In genomic region chr11:120065291-120065690, GRCm38 (mm10) we compare ENCODE assay signal across 9 mouse cellular contexts. TPM values are rescaled to one million over a fixed set of nuclear protein-coding genes. Genes with fewer than 3 reads are reported as not detected.
DNase-seq lines count a peak whose midpoint lies in the region; ATAC-seq and TF ChIP-seq lines count a peak whose summit lies in the region.
"Had no signal": no experiment of that assay in that cellular context is flagged by ENCODE, and none has a peak within 500 bp of the region (broad histone marks: within the 10 kb centered on the region; RNA-seq: fewer than 3 reads in every experiment).

No protein-coding gene starts in this region.

- ATAC-seq in common myeloid progenitor, adult 5-6 weeks (replicated peaks; ENCODE audit: low read depth, poor library complexity, severe bottlenecking), result peak; percentile 44
- peak; percentile 30; the same call in 1 of the 2 replicates for ATAC-seq in heart, embryonic 16.5 days (replicated peaks; ENCODE audit: extremely low read depth, insufficient read depth, low FRiP score)
- no peak for ATAC-seq in limb, embryonic 13.5 days (ENCODE audit: low FRiP score, low read depth)
- ATAC-seq in midbrain, postnatal 0 days (ENCODE audit: low FRiP score), result 0 out of 2 replicates have a peak, but pooled peaks have one; percentile 11

- H3K36me3 ChIP-seq in heart, embryonic 16.5 days (ENCODE audit: control insufficient read depth, insufficient read depth), result peaks cover 6% of the 10 kb centered on the region
- peaks cover 72% of the 10 kb centered on the region for H3K36me3 ChIP-seq in limb, embryonic 13.5 days
- H3K36me3 ChIP-seq in midbrain, postnatal 0 days (ENCODE audit: insufficient read depth, low read length), result peaks cover 55% of the 10 kb centered on the region

- DNase-seq in layer of hippocampus, postnatal 10 days (ENCODE audit: low spot score in 2 of 2), result peak; percentile 68 to 76
- DNase-seq in layer of hippocampus, adult 8-10 months (ENCODE audit: low spot score in 2 of 2), result no peak
- peak; percentile 25 for DNase-seq in Muller cell, postnatal 12 days (ENCODE audit: inconsistent ontology term)
- DNase-seq in midbrain, postnatal 0 days (ENCODE audit: low spot score), result no peak
- DNase-seq in thymus, postnatal 25 days, result peak; percentile 63

- no peak overlapping the region for H3K27ac ChIP-seq in heart, embryonic 16.5 days (ENCODE audit: low read length)
- peak overlapping the region; percentile 3; the same call in 1 of the 2 replicates for H3K27ac ChIP-seq in limb, embryonic 13.5 days
- no peak overlapping the region for H3K27ac ChIP-seq in midbrain, postnatal 0 days (ENCODE audit: low read depth, low read length)
- H3K27ac ChIP-seq: embryonic facial prominence, embryonic 15.5 days had no signal

- H3K4me2 ChIP-seq in heart, embryonic 16.5 days (ENCODE audit: low read depth, low read length), result peak overlapping the region; percentile 29; the same call in 1 of the 2 replicates
- no peak overlapping the region for H3K4me2 ChIP-seq in limb, embryonic 13.5 days (replicated peaks)
- H3K4me2 ChIP-seq in midbrain, postnatal 0 days (ENCODE audit: low read depth, low read length, poor library complexity, severe bottlenecking), result no peak overlapping the region
- H3K4me2 ChIP-seq: embryonic facial prominence, embryonic 15.5 days had no signal

- no peaks in the 10 kb centered on the region for H3K9me3 ChIP-seq in heart, embryonic 16.5 days (replicated peaks; ENCODE audit: control insufficient read depth, low read length)
- H3K9me3 ChIP-seq in limb, embryonic 13.5 days, result no peaks in the 10 kb centered on the region
- no peaks in the 10 kb centered on the region for H3K9me3 ChIP-seq in midbrain, postnatal 0 days (ENCODE audit: low read length)
- H3K9me3 ChIP-seq: embryonic facial prominence, embryonic 15.5 days had no signal

- no peak overlapping the region for H3K9ac ChIP-seq in heart, embryonic 16.5 days (ENCODE audit: low read length)
- H3K9ac ChIP-seq in limb, embryonic 13.5 days, result no peak overlapping the region
- H3K9ac ChIP-seq in midbrain, postnatal 0 days (replicated peaks; ENCODE audit: low read length, poor library complexity, severe bottlenecking), result no peak overlapping the region
- H3K9ac ChIP-seq: embryonic facial prominence, embryonic 15.5 days had no signal

- 30% methylated on average over 10 of the region's 10 CpGs for WGBS in heart, embryonic 16.5 days
- 31% methylated on average over 10 of the region's 10 CpGs for WGBS in limb, embryonic 13.5 days
- 40% methylated on average over 10 of the region's 10 CpGs for WGBS in midbrain, postnatal 0 days

- peak; percentile 77 for TF ChIP-seq CTCF in midbrain, postnatal 0 days (IDR thresholded peaks at IDR 0.05)

- no peaks in the 10 kb centered on the region for H3K27me3 ChIP-seq in heart, embryonic 16.5 days (ENCODE audit: control insufficient read depth, insufficient read depth, low read length)
- no peaks in the 10 kb centered on the region for H3K27me3 ChIP-seq in limb, embryonic 13.5 days
- no peaks in the 10 kb centered on the region for H3K27me3 ChIP-seq in midbrain, postnatal 0 days (ENCODE audit: insufficient read depth, low read length)
- H3K27me3 ChIP-seq: embryonic facial prominence, embryonic 15.5 days had no signal

- no peak overlapping the region for H3K4me3 ChIP-seq in heart, embryonic 16.5 days (ENCODE audit: low read length)
- no peak overlapping the region for H3K4me3 ChIP-seq in limb, embryonic 13.5 days
- no peak overlapping the region for H3K4me3 ChIP-seq in midbrain, postnatal 0 days (ENCODE audit: low read depth, low read length)
- H3K4me3 ChIP-seq: embryonic facial prominence, embryonic 15.5 days had no signal

- H3K4me1 ChIP-seq in heart, embryonic 16.5 days (ENCODE audit: control insufficient read depth, insufficient read depth, low read length), result no peaks in the 10 kb centered on the region
- H3K4me1 ChIP-seq in limb, embryonic 13.5 days, result no peaks in the 10 kb centered on the region
- no peaks in the 10 kb centered on the region for H3K4me1 ChIP-seq in midbrain, postnatal 0 days (ENCODE audit: insufficient read depth, low read length)

RNA-seq across cellular contexts. Expression of gene Aatk, which starts 18.3 kb away (rescaled TPM):
- 100 to 1,000 TPM; 136 to 148 TPM for total RNA-seq in layer of hippocampus, postnatal 10 days (2021)
- 100 to 1,000 TPM; 217 to 247 (median 224) TPM for total RNA-seq in layer of hippocampus, adult 8-10 months (2022)
- 1.2 and 2.6 TPM in 2 replicates for total RNA-seq in common myeloid progenitor, adult 5-6 weeks (2017)
- polyA plus RNA-seq in heart, embryonic 16.5 days (2015; fragmentation: Nextera tagmentation; extraction: Ambion mirVana), result 1.3 and 1.4 TPM in 2 replicates
- 5.2 and 6.1 TPM in 2 replicates for polyA plus RNA-seq in limb, embryonic 13.5 days (2015; fragmentation: Nextera tagmentation; extraction: Ambion mirVana)
- 170 and 178 TPM in 2 replicates for total RNA-seq in midbrain, postnatal 0 days (2014; rRNA removed)
- 44.9 and 46.9 TPM in 2 replicates for polyA plus RNA-seq in midbrain, postnatal 0 days (2015; fragmentation: Nextera tagmentation; extraction: Ambion mirVana)

RNA-seq across cellular contexts. Expression of gene Cep131, which starts 21.3 kb away (rescaled TPM):
- 10 to 100 TPM; 44.3 to 53.4 TPM for total RNA-seq in layer of hippocampus, postnatal 10 days (2021)
- 10 to 100 TPM; 34.0 to 41.5 (median 35.9) TPM for total RNA-seq in layer of hippocampus, adult 8-10 months (2022)
- 31.4 and 34.0 TPM in 2 replicates for total RNA-seq in common myeloid progenitor, adult 5-6 weeks (2017)
- 13.2 and 14.5 TPM in 2 replicates for polyA plus RNA-seq in heart, embryonic 16.5 days (2015; fragmentation: Nextera tagmentation; extraction: Ambion mirVana)
- polyA plus RNA-seq in limb, embryonic 13.5 days (2015; fragmentation: Nextera tagmentation; extraction: Ambion mirVana), result 27.3 and 29.0 TPM in 2 replicates
- total RNA-seq in midbrain, postnatal 0 days (2014; rRNA removed), result 17.7 and 19.0 TPM in 2 replicates
- 25.4 and 27.7 TPM in 2 replicates for polyA plus RNA-seq in midbrain, postnatal 0 days (2015; fragmentation: Nextera tagmentation; extraction: Ambion mirVana)

RNA-seq across cellular contexts. Expression of gene Tepsin, which starts 33.2 kb away (rescaled TPM):
- total RNA-seq in layer of hippocampus, postnatal 10 days (2021), result 10 to 100 TPM; 19.3 to 19.7 TPM
- total RNA-seq in layer of hippocampus, adult 8-10 months (2022), result 10 to 100 TPM; 17.7 to 18.2 (median 18.0) TPM
- 5.3 and 7.9 TPM in 2 replicates for total RNA-seq in common myeloid progenitor, adult 5-6 weeks (2017)
- 16.3 and 16.9 TPM in 2 replicates for polyA plus RNA-seq in heart, embryonic 16.5 days (2015; fragmentation: Nextera tagmentation; extraction: Ambion mirVana)
- polyA plus RNA-seq in limb, embryonic 13.5 days (2015; fragmentation: Nextera tagmentation; extraction: Ambion mirVana), result 18.1 and 18.5 TPM in 2 replicates
- 28.6 and 32.1 TPM in 2 replicates for total RNA-seq in midbrain, postnatal 0 days (2014; rRNA removed)
- polyA plus RNA-seq in midbrain, postnatal 0 days (2015; fragmentation: Nextera tagmentation; extraction: Ambion mirVana), result 14.9 and 17.6 TPM in 2 replicates

RNA-seq across cellular contexts. Expression of gene Ndufaf8, which starts 33.4 kb away (rescaled TPM):
- total RNA-seq in layer of hippocampus, postnatal 10 days (2021), result 10 to 100 TPM; 36.4 to 37.3 TPM
- total RNA-seq in layer of hippocampus, adult 8-10 months (2022), result 10 to 100 TPM; 17.8 to 46.9 (median 30.6) TPM
- 15.7 and 21.7 TPM in 2 replicates for total RNA-seq in common myeloid progenitor, adult 5-6 weeks (2017)
- polyA plus RNA-seq in heart, embryonic 16.5 days (2015; fragmentation: Nextera tagmentation; extraction: Ambion mirVana), result 92.6 and 101 TPM in 2 replicates
- 69.3 and 76.9 TPM in 2 replicates for polyA plus RNA-seq in limb, embryonic 13.5 days (2015; fragmentation: Nextera tagmentation; extraction: Ambion mirVana)
- 32.9 and 64.8 TPM in 2 replicates for total RNA-seq in midbrain, postnatal 0 days (2014; rRNA removed)
- 56.8 and 57.0 TPM in 2 replicates for polyA plus RNA-seq in midbrain, postnatal 0 days (2015; fragmentation: Nextera tagmentation; extraction: Ambion mirVana)

Comparison
In these comparisons a context has a peak if more than half of its experiments do, and no peak if none do; other contexts are left out.
1. DNase-seq: peak in layer of hippocampus, postnatal 10 days (2 of 2), Muller cell, postnatal 12 days (single experiment) and thymus, postnatal 25 days (single experiment); none in layer of hippocampus, adult 8-10 months (0 of 2) and midbrain, postnatal 0 days (single experiment).
2. RNA of gene Aatk, which starts 18.3 kb away (total RNA-seq): 217 to 247 TPM in layer of hippocampus, adult 8-10 months, 170 to 178 TPM in midbrain, postnatal 0 days and 136 to 148 TPM in layer of hippocampus, postnatal 10 days; 1.2 to 2.6 TPM in common myeloid progenitor, adult 5-6 weeks; every median in the first group is over 10 times any median in the second.